Mouse (Mus musculus) CD4-positive, CD25-positive, alpha-beta regulatory T cell, adult 4 months (primary cell): Measurements from ENCODE around the gene Tecpr2. TPM values are rescaled to one million over a fixed set of nuclear protein-coding genes. Genes with fewer than 3 reads are reported as not detected.
"Not testable (repeated sequence)": the region's sequence is repeated elsewhere in the genome, so short reads cannot be mapped to it uniquely, and the experiment has no call there.

Source experiments
- ATAC-seq: one replicate; pipeline ENCODE4 v1.8.0; 2017
- polyA plus RNA-seq, 2 experiments: library from polyadenylated mRNA; unstranded; fragments of 100-300 nt; shearing (Covaris generic); gene quantifications; one replicate each; pipeline ENCODE4 v1.2.1; 2017

The Tecpr2 gene
- polyA plus RNA-seq: 1 to 10 TPM; 1.3 to 1.6 TPM

- ATAC-seq: peak; percentile 97
Observed at GRCm38 (mm10) chr12:110889036-110890020, at the start of gene Tecpr2, which contains the start of gene Cinp. Tecpr2 (plus strand) TSS chr12:110889264. Cinp (minus strand) TSS chr12:110889145.

GRCm38 (mm10) chr12:110840348-110841198 is 48.5 kb upstream of the Tecpr2 start, which contains the start of gene Mok:
Mok (minus strand) TSS chr12:110840939.
- peak; percentile 67 for ATAC-seq

DNA sequence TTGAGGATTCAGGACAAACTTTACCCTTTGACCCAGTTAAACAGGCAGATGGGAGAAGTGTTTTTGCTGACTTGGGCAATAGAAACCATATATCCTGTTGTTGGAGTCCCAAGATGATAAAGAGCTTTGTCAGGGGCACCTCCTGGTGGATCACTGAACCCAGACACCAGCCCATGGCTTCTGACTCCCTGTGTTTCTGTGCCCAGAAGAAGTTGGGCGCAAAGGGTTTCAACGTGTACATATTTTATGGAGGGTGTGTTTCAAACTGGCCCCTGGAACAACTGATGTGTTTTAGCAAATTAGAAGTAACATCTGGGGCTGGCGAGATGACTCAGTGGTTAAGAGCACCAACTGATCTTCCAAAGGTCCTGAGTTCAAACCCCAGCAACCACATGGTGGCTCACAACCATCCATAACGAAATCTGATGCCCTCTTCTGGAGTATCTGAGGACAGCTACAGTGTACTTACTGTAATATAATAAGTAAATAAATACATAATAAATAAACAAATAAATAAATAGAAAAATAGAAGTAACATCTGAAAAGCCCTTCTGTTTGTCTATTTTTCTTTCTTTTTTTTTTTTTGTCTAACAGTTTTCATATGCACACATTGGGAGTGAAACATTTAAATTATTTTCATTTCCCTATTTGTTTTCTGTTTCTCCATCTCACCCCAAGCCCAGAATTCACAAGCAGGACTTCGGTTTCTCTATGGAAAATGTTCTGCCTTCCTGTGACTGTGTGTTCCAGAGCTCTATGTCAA is 47.2 kb upstream of the Tecpr2 start:
- no peak for ATAC-seq

DNA sequence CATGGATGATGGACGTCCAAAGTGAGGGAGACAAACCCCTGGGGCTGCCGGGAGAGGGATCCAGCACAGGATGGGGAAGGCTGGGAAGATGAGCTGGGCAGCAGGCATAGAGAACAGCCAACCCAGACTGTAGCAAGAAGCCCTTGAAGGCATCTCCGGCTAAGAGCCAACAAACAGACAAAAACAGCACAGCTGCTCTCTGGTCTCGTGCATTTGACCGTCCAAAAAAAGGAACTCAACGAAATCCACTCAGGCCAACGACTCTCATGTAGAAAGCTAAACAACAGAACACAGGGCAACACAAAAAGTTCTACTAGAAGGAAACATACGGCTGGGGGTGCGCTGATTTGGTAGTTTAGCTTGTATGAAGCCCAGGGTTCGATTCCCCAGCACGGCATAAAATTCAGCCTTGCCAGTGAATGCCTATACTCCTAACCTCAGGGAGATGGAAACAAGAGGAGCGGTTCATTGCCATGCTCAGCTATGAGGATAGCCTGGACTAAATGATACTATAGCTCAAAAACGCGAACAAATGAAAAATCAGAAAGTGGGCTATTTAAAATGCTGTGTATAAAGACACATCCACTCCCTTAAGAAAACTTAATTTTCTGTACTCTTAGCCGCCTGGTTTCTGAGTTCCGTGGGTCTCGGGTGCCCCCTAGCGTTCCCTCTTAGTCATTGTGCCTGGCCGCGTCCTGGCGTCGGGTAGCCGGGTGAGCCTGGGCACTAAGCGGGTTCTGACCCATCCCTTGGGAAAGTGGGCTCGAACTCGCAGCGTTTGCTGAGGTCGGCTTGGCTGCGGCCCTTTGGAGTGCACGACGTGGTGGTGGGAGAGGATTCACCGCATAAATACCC is 45.6 kb upstream of the Tecpr2 start:
- peak; percentile 69 for ATAC-seq

- ATAC-seq: no peak
Observed at GRCm38 (mm10) chr12:110844227-110845130, 44.6 kb upstream of the Tecpr2 start.

- ATAC-seq: peak; percentile 10
Observed at GRCm38 (mm10) chr12:110845131-110845880, 43.8 kb upstream of the Tecpr2 start.

DNA sequence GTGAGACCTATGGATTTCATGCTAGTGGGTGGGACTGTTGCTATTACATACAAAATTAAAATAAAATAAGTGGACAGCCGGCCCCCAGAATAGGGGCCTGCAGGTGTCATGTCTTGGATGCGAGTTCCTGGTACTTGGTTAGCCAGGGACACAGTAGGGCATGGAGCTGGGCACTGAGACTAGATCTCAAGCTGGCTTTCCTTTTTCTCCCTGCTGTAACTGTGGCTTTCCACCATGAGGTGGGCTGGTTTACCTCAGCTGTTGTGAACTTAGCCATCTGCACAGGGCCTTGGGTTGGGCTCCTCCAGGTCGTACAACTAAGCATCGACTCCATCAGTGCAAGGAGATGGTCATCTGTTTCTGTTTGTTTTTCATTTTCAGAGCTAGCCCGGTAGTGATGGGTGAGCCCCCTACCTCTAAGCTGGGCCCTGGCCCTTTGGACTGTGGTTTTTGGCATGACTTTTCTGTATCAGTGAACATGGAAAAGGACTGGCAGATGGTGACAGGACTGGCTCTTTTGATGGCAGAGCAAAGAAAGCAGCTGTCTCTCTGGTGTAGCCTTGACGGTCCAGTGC is 42.8 kb upstream of the Tecpr2 start:
- no peak for ATAC-seq

DNA sequence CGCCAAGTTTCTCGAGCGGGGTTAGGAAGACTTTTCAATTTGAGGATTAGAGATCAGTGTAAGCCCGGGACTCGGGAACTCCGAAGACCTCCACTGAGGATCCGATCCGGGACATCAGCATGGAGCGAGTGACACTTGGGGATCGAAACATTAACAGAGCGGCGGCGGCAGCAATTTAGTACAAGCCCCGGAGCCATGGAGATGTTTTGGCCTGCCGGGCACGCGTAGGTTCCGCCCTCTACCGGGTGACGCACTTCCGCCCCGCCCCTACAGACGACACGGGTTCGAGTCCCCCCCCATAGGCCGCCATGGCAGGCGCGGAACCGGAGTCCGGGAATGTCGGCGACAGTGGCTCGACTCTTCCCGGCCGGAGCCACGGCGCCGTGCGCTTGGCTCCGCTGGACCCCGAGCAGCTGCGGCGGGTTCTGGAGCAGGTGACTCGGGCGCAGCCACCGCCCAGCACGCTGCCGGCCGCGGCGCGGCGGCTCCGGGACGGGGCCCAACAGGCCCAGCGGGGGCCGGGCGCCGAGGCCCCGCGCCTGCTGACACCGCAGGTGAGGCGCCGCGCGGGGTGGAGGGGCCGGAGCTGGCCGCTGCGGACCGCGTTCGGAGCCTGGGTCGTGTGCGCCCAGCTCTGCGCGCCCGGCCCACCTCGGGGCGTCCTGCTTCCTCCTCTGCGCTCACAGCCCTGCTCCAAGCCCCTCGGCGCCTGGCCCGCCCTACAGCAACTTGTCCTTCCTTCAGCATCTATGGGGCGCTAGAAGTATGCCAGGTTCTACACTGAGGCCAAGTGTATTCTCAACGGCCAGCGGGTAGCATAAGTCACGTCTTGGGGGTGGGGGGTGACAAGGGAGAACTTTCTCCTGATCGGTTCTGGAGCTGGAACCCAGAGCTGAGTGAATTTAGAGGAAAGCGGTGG is 38.8 kb upstream of the Tecpr2 start, which contains the start of gene Zfp839:
TSS of gene Zfp839 (plus strand) at position 244 of the 919 bp plus-strand sequence.
- peak; percentile 74 for ATAC-seq

- ATAC-seq: peak; percentile 35
Observed at GRCm38 (mm10) chr12:110850929-110851256, 38.2 kb upstream of the Tecpr2 start.

DNA sequence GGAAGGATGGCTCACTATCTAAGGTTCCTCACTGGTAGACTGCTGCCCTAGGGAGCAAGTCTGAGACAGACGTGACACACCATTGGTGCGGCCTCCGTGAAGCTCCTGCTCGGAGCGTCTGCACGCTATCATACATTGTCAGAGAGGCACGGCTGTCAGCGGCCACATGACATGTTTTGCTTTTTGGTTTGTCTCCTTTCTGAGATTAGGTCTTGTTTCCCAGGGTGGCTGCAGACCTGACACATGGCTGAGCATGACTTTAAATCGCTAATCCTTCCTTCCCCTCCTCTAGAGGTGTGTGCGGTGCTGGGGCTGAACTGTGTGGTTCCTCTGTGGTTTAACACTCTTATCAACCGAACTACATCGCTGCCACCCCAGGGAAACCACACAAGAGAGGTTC is 37.6 kb upstream of the Tecpr2 start:
- ATAC-seq: peak; percentile 18

DNA sequence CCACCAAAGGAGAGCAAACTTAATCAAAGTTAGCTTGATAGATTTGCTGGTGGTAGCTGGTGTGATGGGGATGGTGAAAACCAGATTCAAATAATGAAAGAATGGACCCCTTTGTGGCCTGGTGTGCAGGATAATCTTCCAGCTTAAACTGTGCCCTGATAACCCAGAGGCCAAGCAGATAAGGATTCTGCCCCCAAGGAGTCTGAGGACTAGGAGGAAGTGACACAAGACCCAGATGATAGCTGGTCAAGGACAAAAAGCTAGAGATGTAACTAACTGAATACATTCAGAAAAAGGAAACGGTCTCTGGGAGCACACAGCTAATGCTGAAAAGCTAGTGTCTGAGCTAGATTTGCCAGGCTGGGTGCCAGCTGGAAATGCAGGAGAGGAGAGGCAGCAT is 37.1 kb upstream of the Tecpr2 start:
- no peak for ATAC-seq

DNA sequence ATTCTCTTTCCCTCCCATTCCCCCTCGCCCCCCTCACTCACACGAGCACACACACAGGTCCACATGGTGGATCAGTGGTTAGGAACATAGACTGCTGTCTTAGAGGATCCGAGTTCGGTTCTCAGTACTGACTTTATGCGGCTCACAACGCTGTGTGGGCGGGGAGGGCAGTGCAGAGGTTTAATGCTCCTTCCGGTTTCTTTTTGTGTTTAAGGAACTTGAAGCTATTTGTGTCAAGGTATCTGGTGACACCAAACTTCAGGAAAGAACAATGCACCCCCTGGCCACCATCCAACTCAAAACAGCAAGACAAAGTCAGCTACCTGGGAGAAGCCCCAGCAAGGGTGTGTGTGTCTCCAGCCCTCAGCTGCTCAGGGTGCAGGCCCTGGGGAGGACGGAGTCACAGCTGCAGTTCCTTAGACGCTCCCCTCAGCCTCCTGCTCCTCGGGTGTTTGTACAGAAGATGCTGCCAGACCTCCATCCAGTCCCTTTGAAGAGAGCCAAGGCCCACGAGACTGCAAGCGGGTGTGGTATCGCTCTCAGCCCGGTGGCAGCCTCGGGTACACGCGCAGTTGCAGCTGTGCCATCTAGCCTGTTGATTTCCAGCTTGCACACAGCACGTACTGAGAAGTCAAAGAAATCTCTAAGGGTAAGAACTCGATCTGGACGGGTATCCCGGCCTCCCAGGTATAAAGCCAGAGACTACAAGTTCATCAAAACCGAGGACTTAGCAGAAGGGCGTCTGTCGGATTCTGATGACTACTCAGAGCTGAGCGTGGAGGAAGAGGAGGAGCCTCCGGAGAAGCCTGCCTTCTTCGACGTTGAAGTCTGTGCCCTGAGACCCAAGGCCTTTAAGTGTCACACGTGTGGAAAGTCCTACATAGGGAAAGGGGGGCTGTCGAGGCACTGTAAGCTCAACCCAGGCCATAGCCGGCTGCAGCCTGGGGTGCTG is 34.0 kb upstream of the Tecpr2 start:
- ATAC-seq: no peak

DNA sequence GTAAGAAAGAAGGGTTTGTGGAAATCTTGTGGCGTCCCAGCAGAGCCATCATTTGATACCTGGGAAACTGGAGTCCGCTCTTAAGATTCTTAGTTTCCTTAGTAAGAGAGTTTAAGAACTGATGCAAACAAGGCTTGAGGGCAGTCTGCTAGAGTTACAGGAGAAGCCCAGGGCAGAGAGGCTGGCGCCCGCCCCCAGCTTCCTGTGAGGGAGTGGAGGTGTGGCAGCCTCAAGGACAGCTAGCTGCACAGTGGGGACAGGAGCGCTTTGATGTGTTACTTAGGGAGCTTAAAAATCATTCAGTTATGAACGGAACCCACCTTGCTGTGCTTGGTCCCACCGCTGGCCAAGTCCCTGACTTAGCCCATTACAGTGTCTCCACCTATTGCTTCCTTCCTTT is 31.9 kb upstream of the Tecpr2 start:
- ATAC-seq: peak; percentile 70

DNA sequence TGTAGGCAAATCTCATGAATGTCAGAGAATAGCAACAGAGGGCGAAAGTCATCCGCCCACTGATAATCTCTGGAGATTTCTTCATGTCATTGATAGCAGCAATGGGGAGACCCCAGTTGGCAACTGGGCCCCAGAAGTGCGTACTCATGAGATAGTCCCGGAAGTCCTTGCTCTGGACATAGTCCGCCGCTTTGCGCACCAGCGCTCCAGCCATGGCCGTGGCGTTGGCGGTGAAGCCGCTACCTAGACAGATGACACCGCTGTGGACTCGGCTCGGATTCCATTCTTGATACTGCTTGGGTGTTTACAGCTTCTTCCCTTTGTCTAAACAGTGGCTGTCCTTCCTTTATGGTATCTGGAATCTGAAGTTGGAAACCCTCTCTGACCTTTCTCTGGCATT is 30.4 kb upstream of the Tecpr2 start:
- not testable (repeated sequence) for ATAC-seq

DNA sequence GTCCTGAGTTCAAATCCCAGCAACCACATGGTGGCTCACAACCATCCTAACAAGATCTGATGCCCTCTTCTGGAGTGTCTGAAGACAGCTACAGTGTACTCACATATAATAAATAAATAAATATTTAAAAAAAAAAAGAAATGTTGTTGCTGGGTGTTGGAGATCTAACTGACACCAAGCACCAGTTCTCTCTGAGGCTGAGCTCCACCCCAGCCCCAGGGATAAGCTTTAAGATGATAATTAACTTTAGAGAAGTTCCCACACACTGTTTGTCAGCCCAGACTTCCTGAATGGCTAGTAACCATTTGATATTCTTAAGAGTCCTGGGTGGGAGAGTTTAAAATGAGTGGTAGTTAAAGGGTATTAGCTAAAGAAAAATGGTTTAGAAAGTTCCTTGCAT is 28.8 kb upstream of the Tecpr2 start:
- no peak for ATAC-seq

DNA sequence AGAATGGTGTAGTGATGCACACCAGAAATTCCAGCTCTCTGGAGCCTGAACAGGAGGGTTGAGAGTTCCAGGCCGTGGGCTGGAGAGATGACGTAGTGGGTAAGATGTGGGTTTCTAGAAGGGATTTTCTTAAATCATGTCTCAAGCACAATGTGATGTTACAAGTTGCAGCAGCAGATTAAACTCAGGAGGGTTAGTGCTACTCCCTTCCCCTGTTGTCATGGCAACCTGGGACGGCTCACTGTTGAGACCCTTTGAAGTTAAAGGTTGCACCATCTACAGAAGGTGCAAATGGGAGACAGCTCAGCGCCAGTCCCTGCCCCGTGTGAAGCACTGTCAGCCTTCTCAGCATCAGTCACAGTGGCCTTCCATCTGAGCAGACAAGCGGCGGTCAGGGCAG is 27.8 kb upstream of the Tecpr2 start:
- peak; percentile 51 for ATAC-seq

- no peak for ATAC-seq
Observed at GRCm38 (mm10) chr12:110864008-110864407, 25.1 kb upstream of the Tecpr2 start.
